In the genomic region with DNA sequence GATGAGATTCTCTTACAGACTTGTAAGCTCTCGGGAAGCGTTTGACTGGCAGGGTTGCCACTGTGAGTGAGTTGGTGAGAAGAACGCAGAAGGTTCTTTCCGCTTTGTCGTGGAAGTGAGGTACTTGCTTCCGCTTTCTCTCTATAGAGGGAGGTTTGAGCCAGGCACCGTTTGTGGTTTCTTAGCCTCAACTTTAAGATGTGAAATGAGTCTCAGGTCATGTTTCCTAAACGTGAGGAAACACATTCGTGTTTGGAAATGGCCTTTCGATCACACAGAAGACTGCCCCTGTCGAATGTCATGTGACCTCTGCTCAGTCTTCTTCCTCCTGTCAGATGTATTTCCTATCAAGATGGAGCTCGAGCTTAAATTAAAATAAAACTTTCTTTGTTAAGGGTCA, we compare ENCODE assay signal across 18 mouse cellular contexts.
A peak's percentile ranks its signal among the peaks of the same experiment; 100 is the strongest.
DNase-seq lines count a peak whose midpoint lies in the region; ATAC-seq and TF ChIP-seq lines count a peak whose summit lies in the region.
"Had no signal": no experiment of that assay in that cellular context is flagged by ENCODE, and none has a peak within 500 bp of the region (broad histone marks: within the 10 kb centered on the region; RNA-seq: fewer than 3 reads in every experiment).

No protein-coding gene starts in this region.

- H3K27ac ChIP-seq in liver, postnatal 0 days (ENCODE audit: low read depth): peak overlapping the region; percentile 39
- H3K27ac ChIP-seq in liver, embryonic 12.5 days: no peak overlapping the region
- H3K27ac ChIP-seq in neural tube, embryonic 15.5 days (replicated peaks): no peak overlapping the region
- H3K27ac ChIP-seq: heart, embryonic 10.5 days; hindbrain, embryonic 14.5 days; midbrain, embryonic 12.5 days had no signal

- H3K9me3 ChIP-seq in liver, postnatal 0 days (ENCODE audit: low read length): no peaks in the 10 kb centered on the region
- no peaks in the 10 kb centered on the region for H3K9me3 ChIP-seq in liver, embryonic 12.5 days (replicated peaks)
- H3K9me3 ChIP-seq in neural tube, embryonic 15.5 days (replicated peaks): no peaks in the 10 kb centered on the region
- H3K9me3 ChIP-seq: heart, embryonic 10.5 days; midbrain, embryonic 12.5 days had no signal

- H3K36me3 ChIP-seq in liver, postnatal 0 days (replicated peaks; ENCODE audit: insufficient read depth, low read length): no peaks in the 10 kb centered on the region
- no peaks in the 10 kb centered on the region for H3K36me3 ChIP-seq in liver, embryonic 12.5 days
- H3K36me3 ChIP-seq in neural tube, embryonic 15.5 days: no peaks in the 10 kb centered on the region
- H3K36me3 ChIP-seq: G1E; heart, embryonic 10.5 days; midbrain, embryonic 12.5 days had no signal

- H3K4me3 ChIP-seq in liver, postnatal 0 days (ENCODE audit: low read depth, low read length): no peak overlapping the region
- no peak overlapping the region for H3K4me3 ChIP-seq in liver, embryonic 12.5 days
- H3K4me3 ChIP-seq in neural tube, embryonic 15.5 days (replicated peaks): no peak overlapping the region
- H3K4me3 ChIP-seq: heart, embryonic 10.5 days; midbrain, embryonic 12.5 days had no signal

- no peaks in the 10 kb centered on the region for H3K27me3 ChIP-seq in liver, postnatal 0 days (ENCODE audit: insufficient read depth, low read length)
- no peaks in the 10 kb centered on the region for H3K27me3 ChIP-seq in liver, embryonic 12.5 days (replicated peaks)
- no peaks in the 10 kb centered on the region; the same call in 1 of the 2 replicates for H3K27me3 ChIP-seq in neural tube, embryonic 15.5 days (replicated peaks)
- H3K27me3 ChIP-seq: midbrain, embryonic 12.5 days had no signal

- no peak overlapping the region for H3K9ac ChIP-seq in liver, postnatal 0 days (replicated peaks)
- H3K9ac ChIP-seq in liver, embryonic 12.5 days: no peak overlapping the region
- H3K9ac ChIP-seq in neural tube, embryonic 15.5 days (replicated peaks): no peak overlapping the region
- H3K9ac ChIP-seq: hindbrain, embryonic 14.5 days; midbrain, embryonic 12.5 days had no signal

- no peak for TF ChIP-seq CTCF in liver, postnatal 0 days (IDR thresholded peaks at IDR 0.05; ENCODE audit: low read depth)

- no peak overlapping the region for H3K4me2 ChIP-seq in liver, postnatal 0 days (ENCODE audit: low read depth, low read length)
- H3K4me2 ChIP-seq in liver, embryonic 12.5 days: no peak overlapping the region
- no peak overlapping the region for H3K4me2 ChIP-seq in neural tube, embryonic 15.5 days
- H3K4me2 ChIP-seq: hindbrain, embryonic 14.5 days; midbrain, embryonic 12.5 days had no signal

- 38% methylated on average over 12 of the region's 12 CpGs for WGBS in liver, postnatal 0 days (ENCODE audit: insufficient replicate concordance)
- WGBS in liver, embryonic 12.5 days (ENCODE audit: insufficient replicate concordance): 40% methylated on average over 12 of the region's 12 CpGs
- 83% methylated on average over 12 of the region's 12 CpGs for WGBS in neural tube, embryonic 15.5 days

- no peak for TF ChIP-seq EP300 in liver, postnatal 0 days (IDR thresholded peaks at IDR 0.05; ENCODE audit: low read depth)

- DNase-seq in liver, postnatal 0 days: peak; percentile 17
- peak; percentile 20 for DNase-seq in c-Kit-positive CD71-negative TER-119-negative erythroid progenitor cells, embryonic 14.5 days (ENCODE audit: low read depth)
- peak; percentile 2 to 13 for DNase-seq in natural killer cell, adult 2 months (ENCODE audit: low spot score in 2 of 2)
- DNase-seq in thymus, postnatal 25 days: peak; percentile 38
- DNase-seq in lung, adult 18-20 months: no peak
- DNase-seq in gastrocnemius, adult 18-20 months (ENCODE audit: low spot score): no peak
- DNase-seq: cerebellum, adult 11-12 months; gastrocnemius, postnatal 25 days; heart, postnatal 14 days; lung, adult 2 months; lung, postnatal 36 days had no signal

- peaks cover 15% of the 10 kb centered on the region for H3K4me1 ChIP-seq in liver, postnatal 0 days (ENCODE audit: insufficient read depth)
- H3K4me1 ChIP-seq in liver, embryonic 12.5 days: no peaks in the 10 kb centered on the region
- 0 out of 2 replicates have a peak, but pooled peaks cover 4% of the 10 kb centered on the region for H3K4me1 ChIP-seq in neural tube, embryonic 15.5 days
- H3K4me1 ChIP-seq: midbrain, embryonic 12.5 days had no signal

- ATAC-seq in liver, postnatal 0 days: 0 out of 2 replicates have a peak, but pooled peaks have one; percentile 29
- ATAC-seq in liver, embryonic 12.5 days: no peak
- no peak for ATAC-seq in neural tube, embryonic 15.5 days (ENCODE audit: low FRiP score)
- ATAC-seq: intestine, embryonic 16.5 days had no signal

Comparison
In these comparisons a context has a peak if more than half of its experiments do, and no peak if none do; other contexts are left out.
1. DNase-seq: peak in liver, postnatal 0 days (single experiment), c-Kit-positive CD71-negative TER-119-negative erythroid progenitor cells, embryonic 14.5 days (single experiment), natural killer cell, adult 2 months (2 of 2) and thymus, postnatal 25 days (single experiment); none in lung, adult 18-20 months (0 of 2) and gastrocnemius, adult 18-20 months (single experiment).